Mouse (Mus musculus): ENCODE measurements around the gene Prdm16. TPM values are rescaled to one million over a fixed set of nuclear protein-coding genes. Genes with fewer than 3 reads are reported as not detected.

The Prdm16 gene
- polyA plus RNA-seq, 1 experiment from 2014 or later = 115 TPM

- no peak overlapping the region for H3K4me2 ChIP-seq
- peaks cover 72% of the 10 kb centered on the region for H3K36me3 ChIP-seq
- H3K27me3 ChIP-seq = 0 out of 2 replicates have a peak, but pooled peaks cover 3% of the 10 kb centered on the region
- no peak overlapping the region for H3K4me3 ChIP-seq (replicated peaks)
- peak overlapping the region; percentile 86 for H3K27ac ChIP-seq
- H3K9ac ChIP-seq (replicated peaks) = peak overlapping the region; percentile 44; the same call in 1 of the 2 replicates
- H3K4me1 ChIP-seq (replicated peaks) = peaks cover 91% of the 10 kb centered on the region
- WGBS = 63% methylated on average over 8 of the region's 8 CpGs
- no peak for ATAC-seq (ENCODE audit: insufficient number of reproducible peaks, insufficient read depth, low FRiP score, low TSS enrichment, low read depth)
- H3K9me3 ChIP-seq = no peaks in the 10 kb centered on the region
Observed at GRCm38 (mm10) chr4:154333300-154333699, 303.4 kb downstream of the Prdm16 start.

DNA sequence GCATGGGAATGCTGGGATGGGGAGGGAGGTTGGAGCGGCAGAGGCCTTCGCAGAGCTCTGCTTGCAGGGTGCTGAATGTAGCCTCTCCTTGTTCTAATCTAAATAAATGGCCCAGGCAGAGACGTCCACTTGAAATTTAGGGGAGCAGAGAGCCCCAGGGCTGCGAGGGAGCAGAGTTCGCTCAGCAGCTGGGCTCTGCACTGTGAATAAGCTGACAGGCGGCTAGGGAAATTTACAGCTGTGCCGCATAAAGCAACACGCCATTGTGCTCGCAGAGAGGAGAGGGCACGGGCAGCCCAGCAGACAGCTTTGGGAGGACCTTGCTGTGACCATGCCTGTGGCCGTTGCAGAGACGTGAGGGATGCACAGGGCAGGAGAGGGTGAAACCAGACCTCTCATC lies 305.4 kb downstream of the Prdm16 start:
- Histone ChIP-seq H3K4me1 (replicated peaks) (peaks cover 73% of the 10 kb centered on the region), H3K27ac (peak overlapping the region; percentile 77), H3K9ac (replicated peaks) (no peak overlapping the region), H3K4me3 (replicated peaks) (no peak overlapping the region), H3K36me3 (peaks cover 69% of the 10 kb centered on the region), H3K9me3 (no peaks in the 10 kb centered on the region), H3K4me2 (no peak overlapping the region), H3K27me3 (no peaks in the 10 kb centered on the region)
- ATAC-seq (ENCODE audit: insufficient number of reproducible peaks, insufficient read depth, low FRiP score, low TSS enrichment, low read depth) = no peak
- WGBS = 28% methylated on average over 12 of the region's 12 CpGs

GRCm38 (mm10) chr4:154330001-154330400 lies 306.7 kb downstream of the Prdm16 start:
- Histone ChIP-seq H3K27me3 (no peaks in the 10 kb centered on the region), H3K36me3 (peaks cover 76% of the 10 kb centered on the region), H3K4me3 (replicated peaks) (no peak overlapping the region), H3K9ac (replicated peaks) (no peak overlapping the region), H3K4me2 (no peak overlapping the region), H3K4me1 (replicated peaks) (peaks cover 64% of the 10 kb centered on the region), H3K9me3 (no peaks in the 10 kb centered on the region), H3K27ac (no peak overlapping the region)
- 79% methylated on average over 7 of the region's 7 CpGs for WGBS
- ATAC-seq (ENCODE audit: insufficient number of reproducible peaks, insufficient read depth, low FRiP score, low TSS enrichment, low read depth) = no peak

- Histone ChIP-seq H3K4me2 (no peak overlapping the region), H3K4me3 (replicated peaks) (no peak overlapping the region), H3K4me1 (replicated peaks) (peaks cover 54% of the 10 kb centered on the region), H3K9ac (replicated peaks) (no peak overlapping the region), H3K36me3 (peaks cover 74% of the 10 kb centered on the region), H3K9me3 (no peaks in the 10 kb centered on the region), H3K27ac (no peak overlapping the region), H3K27me3 (no peaks in the 10 kb centered on the region)
- ATAC-seq (ENCODE audit: insufficient number of reproducible peaks, insufficient read depth, low FRiP score, low TSS enrichment, low read depth) = 0 out of 2 replicates have a peak, but pooled peaks have one; percentile 4
- WGBS = 8% methylated on average over 6 of the region's 6 CpGs
Observed at GRCm38 (mm10) chr4:154328836-154329235, 307.8 kb downstream of the Prdm16 start.

- 0 out of 2 replicates have a peak, but pooled peaks have one; percentile 4 for ATAC-seq (ENCODE audit: insufficient number of reproducible peaks, insufficient read depth, low FRiP score, low TSS enrichment, low read depth)
- Histone ChIP-seq H3K27me3 (no peaks in the 10 kb centered on the region), H3K9me3 (no peaks in the 10 kb centered on the region), H3K4me1 (replicated peaks) (peaks cover 50% of the 10 kb centered on the region), H3K4me2 (no peak overlapping the region), H3K27ac (no peak overlapping the region), H3K36me3 (peaks cover 74% of the 10 kb centered on the region), H3K4me3 (replicated peaks) (no peak overlapping the region), H3K9ac (replicated peaks) (no peak overlapping the region)
- 9% methylated on average over 19 of the region's 20 CpGs for WGBS
Observed at GRCm38 (mm10) chr4:154328431-154328830, 308.2 kb downstream of the Prdm16 start.

DNA sequence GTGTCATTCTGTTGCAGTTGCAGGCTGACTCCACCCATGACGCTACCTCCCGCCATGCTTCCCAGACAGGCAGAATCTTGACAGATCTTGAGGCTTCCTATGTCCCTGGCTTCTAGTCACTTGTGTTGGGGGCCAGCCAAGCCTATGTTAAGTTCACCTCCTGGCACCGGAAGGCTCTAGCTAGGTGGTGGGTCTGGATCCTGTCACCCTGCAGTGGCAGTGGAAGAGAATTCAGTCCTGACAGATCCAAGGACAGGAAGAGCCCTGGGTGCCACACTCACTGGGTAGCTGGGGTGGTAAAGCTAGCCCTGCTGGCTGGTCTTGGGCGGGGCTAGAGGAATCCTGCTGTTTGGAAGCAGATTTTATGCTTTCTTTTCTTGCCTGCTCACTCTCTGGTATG lies 311.3 kb downstream of the Prdm16 start:
- no peak overlapping the region for H3K27ac ChIP-seq
- no peak overlapping the region for H3K4me2 ChIP-seq
- WGBS = 68% methylated on average over 4 of the region's 4 CpGs
- H3K4me3 ChIP-seq (replicated peaks) = no peak overlapping the region
- ATAC-seq (ENCODE audit: insufficient number of reproducible peaks, insufficient read depth, low FRiP score, low TSS enrichment, low read depth) = no peak
- H3K27me3 ChIP-seq = no peaks in the 10 kb centered on the region
- no peak overlapping the region for H3K9ac ChIP-seq (replicated peaks)
- peaks cover 78% of the 10 kb centered on the region for H3K36me3 ChIP-seq
- peaks cover 21% of the 10 kb centered on the region for H3K4me1 ChIP-seq (replicated peaks)
- no peaks in the 10 kb centered on the region for H3K9me3 ChIP-seq

DNA sequence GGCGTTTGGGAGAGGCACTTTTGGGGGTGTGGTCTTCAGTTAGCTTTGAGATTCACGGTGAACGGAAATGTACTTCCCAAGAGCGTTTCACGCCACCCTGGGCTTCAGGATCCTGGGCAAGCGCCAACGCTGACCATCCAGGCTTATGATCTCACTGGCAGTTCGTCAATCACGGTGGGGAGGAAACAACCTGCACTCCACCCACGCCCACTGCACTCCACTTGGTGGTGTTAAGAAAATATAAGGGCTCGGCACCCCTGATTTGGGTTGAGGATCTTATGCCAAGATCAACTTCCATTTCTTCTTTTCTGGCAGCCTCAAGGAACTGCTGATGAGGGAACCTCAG lies 323.1 kb downstream of the Prdm16 start:
- Histone ChIP-seq H3K4me3 (replicated peaks) (no peak overlapping the region), H3K36me3 (peaks cover 25% of the 10 kb centered on the region), H3K4me2 (no peak overlapping the region), H3K27ac (peak overlapping the region; percentile 87), H3K27me3 (no peaks in the 10 kb centered on the region), H3K9me3 (no peaks in the 10 kb centered on the region), H3K9ac (replicated peaks) (no peak overlapping the region), H3K4me1 (replicated peaks) (peaks cover 16% of the 10 kb centered on the region)
- ATAC-seq (ENCODE audit: insufficient number of reproducible peaks, insufficient read depth, low FRiP score, low TSS enrichment, low read depth) = no peak
- 79% methylated on average over 11 of the region's 11 CpGs for WGBS

DNA sequence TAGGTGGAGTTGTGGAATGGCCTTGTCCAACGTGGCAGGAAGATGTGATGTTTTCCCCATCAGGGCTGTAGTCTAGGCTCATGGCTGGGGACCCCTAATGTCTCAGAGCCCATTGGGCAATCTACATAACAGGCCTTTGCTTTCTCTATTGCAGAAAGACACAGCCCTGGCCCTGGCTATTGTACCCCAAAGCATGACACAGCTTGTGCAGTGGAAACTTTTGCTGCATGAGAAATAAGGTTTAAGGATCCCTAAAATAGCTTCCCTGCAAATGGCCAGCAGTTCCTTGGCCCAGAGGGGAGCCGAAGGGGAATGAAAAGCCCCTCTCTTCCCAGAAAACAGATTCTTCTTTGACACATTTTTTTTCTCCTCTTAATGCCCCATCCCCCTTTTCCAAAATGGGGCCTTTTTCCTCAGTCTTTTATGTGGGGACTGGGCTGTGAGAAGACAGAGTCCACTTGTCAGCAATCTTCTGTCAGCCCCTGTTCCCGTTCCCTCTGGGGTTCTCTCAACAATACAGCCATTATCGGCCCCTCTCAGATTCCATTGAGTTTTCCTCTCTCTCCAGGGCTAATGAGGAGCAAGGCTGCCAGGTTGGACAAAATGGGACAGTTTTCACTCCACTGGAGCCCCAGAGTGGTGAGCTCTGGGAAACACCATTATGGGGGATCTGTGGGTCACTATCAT lies 323.6 kb downstream of the Prdm16 start:
- no peaks in the 10 kb centered on the region for H3K27me3 ChIP-seq
- peak; percentile 47; the same call in 1 of the 2 replicates for ATAC-seq (ENCODE audit: insufficient number of reproducible peaks, insufficient read depth, low FRiP score, low TSS enrichment, low read depth)
- peaks cover 20% of the 10 kb centered on the region for H3K36me3 ChIP-seq
- peaks cover 16% of the 10 kb centered on the region for H3K4me1 ChIP-seq (replicated peaks)
- H3K4me3 ChIP-seq (replicated peaks) = no peak overlapping the region
- H3K9ac ChIP-seq (replicated peaks) = no peak overlapping the region
- 54% methylated on average over 4 of the region's 4 CpGs for WGBS
- H3K9me3 ChIP-seq = no peaks in the 10 kb centered on the region
- H3K4me2 ChIP-seq = no peak overlapping the region
- H3K27ac ChIP-seq = peak overlapping the region; percentile 87

- no peak overlapping the region for H3K9ac ChIP-seq (replicated peaks)
- H3K27me3 ChIP-seq = no peaks in the 10 kb centered on the region
- peaks cover 12% of the 10 kb centered on the region; the same call in 1 of the 2 replicates for H3K36me3 ChIP-seq
- no peak for ATAC-seq (ENCODE audit: insufficient number of reproducible peaks, insufficient read depth, low FRiP score, low TSS enrichment, low read depth)
- no peak overlapping the region for H3K4me3 ChIP-seq (replicated peaks)
- peaks cover 16% of the 10 kb centered on the region for H3K4me1 ChIP-seq (replicated peaks)
- H3K9me3 ChIP-seq = no peaks in the 10 kb centered on the region
- H3K4me2 ChIP-seq = no peak overlapping the region
- 87% methylated on average over 2 of the region's 2 CpGs for WGBS
- H3K27ac ChIP-seq = peak overlapping the region; percentile 87
Observed at GRCm38 (mm10) chr4:154312143-154312812, 324.4 kb downstream of the Prdm16 start.

- peaks cover 16% of the 10 kb centered on the region for H3K4me1 ChIP-seq (replicated peaks)
- no peak overlapping the region for H3K9ac ChIP-seq (replicated peaks)
- no peaks in the 10 kb centered on the region for H3K9me3 ChIP-seq
- ATAC-seq (ENCODE audit: insufficient number of reproducible peaks, insufficient read depth, low FRiP score, low TSS enrichment, low read depth) = no peak
- H3K36me3 ChIP-seq = peaks cover 6% of the 10 kb centered on the region; the same call in 1 of the 2 replicates
- H3K27me3 ChIP-seq = no peaks in the 10 kb centered on the region
- 62% methylated on average over 9 of the region's 9 CpGs for WGBS
- H3K4me2 ChIP-seq = no peak overlapping the region
- no peak overlapping the region for H3K4me3 ChIP-seq (replicated peaks)
- no peak overlapping the region for H3K27ac ChIP-seq
Observed at GRCm38 (mm10) chr4:154310576-154311262, 326.0 kb downstream of the Prdm16 start.

DNA sequence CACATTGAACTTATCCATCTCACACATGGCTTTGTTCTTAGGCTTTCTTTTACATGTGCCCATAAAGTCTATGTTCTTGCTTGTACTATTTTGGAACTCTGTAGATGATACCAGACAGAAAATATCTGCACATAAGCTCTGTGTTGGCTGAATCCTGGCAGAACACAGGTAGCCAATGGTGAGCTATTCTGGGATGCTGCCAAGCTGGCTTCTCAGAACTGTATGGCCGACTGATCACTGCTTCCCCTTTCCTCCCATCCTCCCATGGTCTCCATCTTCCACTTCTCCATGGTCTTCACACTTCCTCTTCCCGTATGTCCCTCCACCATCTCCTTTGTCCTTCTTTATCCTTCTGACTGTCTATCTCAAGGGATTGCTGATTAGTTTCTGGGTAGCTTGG lies 327.5 kb downstream of the Prdm16 start:
- no peak for ATAC-seq (ENCODE audit: insufficient number of reproducible peaks, insufficient read depth, low FRiP score, low TSS enrichment, low read depth)
- Histone ChIP-seq H3K4me1 (replicated peaks) (peaks cover 16% of the 10 kb centered on the region), H3K4me3 (replicated peaks) (no peak overlapping the region)

More for the DNA sequence above, 327.5 kb downstream of the Prdm16 start:
- WGBS = 89% methylated on average over 2 of the region's 2 CpGs
- H3K9ac ChIP-seq (replicated peaks) = no peak overlapping the region
- no peak overlapping the region for H3K4me2 ChIP-seq
- H3K27ac ChIP-seq = no peak overlapping the region
- no peaks in the 10 kb centered on the region for H3K36me3 ChIP-seq
- H3K9me3 ChIP-seq = no peaks in the 10 kb centered on the region
- no peaks in the 10 kb centered on the region for H3K27me3 ChIP-seq
